Mouse (Mus musculus) spleen, adult 2 months (tissue): ENCODE results near the gene Gm45808. TPM values are rescaled to one million over a fixed set of nuclear protein-coding genes. Genes with fewer than 3 reads are reported as not detected.

Experiments used
- DNase-seq, 2 experiments: peaks; one replicate each; pipeline versions ENCODE4 v3.0.0 to v3.0.0-alpha.2; 2012 to 2021; ENCODE audit warnings: low spot score in 2 of 2, low read depth in 1 of 2
- H3K27ac ChIP-seq: fragments of 200-500 bp; 2 replicates; pipeline ENCODE4 v1.5.1; 2012; ENCODE audit warnings: low read length, inconsistent platforms; ENCODE audit not compliant: insufficient read depth
- H3K27me3 ChIP-seq: fragments of 200-500 bp; 2 replicates; pipeline ENCODE4 v1.6.1; 2012; ENCODE audit warnings: mild to moderate bottlenecking, moderate library complexity, low read length, inconsistent platforms; ENCODE audit not compliant: control insufficient read depth, insufficient read depth
- H3K36me3 ChIP-seq: fragments of 200-500 bp; 2 replicates; pipeline ENCODE4 v1.6.1; 2012; ENCODE audit warnings: mild to moderate bottlenecking, low read length, inconsistent platforms; ENCODE audit not compliant: control insufficient read depth, insufficient read depth
- H3K4me1 ChIP-seq: fragments of 200-500 bp; 2 replicates; pipeline ENCODE4 v1.6.1; 2011; ENCODE audit warnings: inconsistent platforms; ENCODE audit not compliant: control insufficient read depth, insufficient read depth, insufficient read length
- H3K4me3 ChIP-seq: fragments of 200-500 bp; 2 replicates; pipeline ENCODE4 v1.5.1; 2011; ENCODE audit warnings: mild to moderate bottlenecking, inconsistent platforms; ENCODE audit not compliant: insufficient read depth, insufficient read length; ENCODE audit errors: extremely low read depth
- CTCF ChIP-seq: fragments of 200-500 bp; IDR thresholded peaks from 2 replicates; pipeline ENCODE4 v1.5.1; 2011; ENCODE audit warnings: mild to moderate bottlenecking, inconsistent platforms; ENCODE audit not compliant: insufficient read depth, insufficient read length, insufficient replicate concordance; ENCODE audit errors: extremely low read depth
- POLR2A ChIP-seq: fragments of 200-500 bp; IDR thresholded peaks from 2 replicates; pipeline ENCODE4 v1.6.1; 2011; ENCODE audit warnings: low read depth, low read length, inconsistent platforms
- WGBS: fragments of 180-500 bp; shearing (Covaris S2); methylation state at CpG from one replicate; pipeline ENCODE4 v1.1.7; 2018; 5-methylcytosine and 5-hydroxymethylcytosine counted together
- polyA plus RNA-seq: library from polyadenylated mRNA; depleted of rRNA; stranded (reverse); fragments of >200 nt; gene quantifications from 2 replicates; pipeline ENCODE4 v1.2.3, GENCODE M21; 2012

The Gm45808 gene
- polyA plus RNA-seq, 1 experiment: 0.13 TPM

DNA sequence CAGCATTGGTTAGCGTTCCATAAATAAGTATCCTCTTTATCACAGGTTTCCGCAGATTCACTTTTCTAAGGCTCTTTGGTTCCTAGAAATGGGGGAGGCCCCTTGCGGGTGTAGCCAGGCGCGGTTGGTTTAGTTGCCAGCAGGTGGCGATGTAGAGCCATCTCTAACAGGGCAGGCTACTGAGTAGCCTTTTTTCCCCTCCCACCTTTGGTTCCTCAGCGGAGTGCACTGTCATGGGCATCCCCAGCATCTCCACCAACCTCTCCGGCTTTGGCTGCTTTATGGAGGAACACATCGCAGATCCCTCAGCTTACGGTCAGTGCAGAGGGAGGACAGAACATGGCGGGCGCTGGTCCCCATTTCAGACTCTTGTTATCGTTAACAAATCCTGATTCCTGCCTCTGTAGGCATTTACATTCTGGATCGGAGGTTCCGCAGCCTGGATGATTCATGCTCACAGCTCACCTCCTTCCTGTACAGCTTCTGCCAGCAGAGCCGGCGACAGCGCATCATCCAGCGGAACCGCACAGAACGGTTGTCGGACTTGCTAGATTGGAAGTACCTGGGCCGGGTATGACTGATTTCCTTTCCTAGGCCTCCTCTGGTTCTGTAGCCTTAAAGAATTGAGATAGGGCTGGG is 35.1 kb downstream of the Gm45808 start:
- DNase-seq: peak; percentile 72 to 82
- Histone ChIP-seq H3K27ac (no peak overlapping the region), H3K36me3 (no peaks in the 10 kb centered on the region), H3K4me3 (no peak overlapping the region), H3K4me1 (no peaks in the 10 kb centered on the region), H3K27me3 (no peaks in the 10 kb centered on the region)
- WGBS: 61% methylated on average over 23 of the region's 23 CpGs
- TF ChIP-seq POLR2A (no peak), CTCF (peak; percentile 87; the same call in 1 of the 2 replicates)

DNA sequence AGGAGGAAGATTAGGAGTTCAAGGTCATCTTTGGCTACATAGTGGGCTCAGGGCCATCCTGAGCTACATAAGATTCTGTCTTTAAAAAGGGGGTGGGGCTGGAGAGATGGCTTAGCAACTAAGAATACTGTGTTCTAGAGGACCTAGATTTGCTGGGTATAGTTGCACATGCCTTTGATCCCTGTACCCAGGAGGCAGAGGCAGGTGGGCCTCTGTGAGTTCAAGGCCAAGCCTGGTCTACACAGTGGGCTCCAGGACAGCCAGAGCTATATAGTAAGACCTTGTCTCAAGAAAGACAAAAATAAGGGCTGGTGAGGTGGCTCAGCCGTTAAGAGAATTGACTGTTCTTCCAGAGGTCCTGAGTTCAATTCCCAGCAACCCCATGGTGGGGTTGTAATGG is 36.6 kb downstream of the Gm45808 start:
- TF ChIP-seq CTCF (no peak), POLR2A (no peak)
- no peak overlapping the region for H3K4me3 ChIP-seq
- 89% methylated on average over 1 of the region's 1 CpGs for WGBS

DNA sequence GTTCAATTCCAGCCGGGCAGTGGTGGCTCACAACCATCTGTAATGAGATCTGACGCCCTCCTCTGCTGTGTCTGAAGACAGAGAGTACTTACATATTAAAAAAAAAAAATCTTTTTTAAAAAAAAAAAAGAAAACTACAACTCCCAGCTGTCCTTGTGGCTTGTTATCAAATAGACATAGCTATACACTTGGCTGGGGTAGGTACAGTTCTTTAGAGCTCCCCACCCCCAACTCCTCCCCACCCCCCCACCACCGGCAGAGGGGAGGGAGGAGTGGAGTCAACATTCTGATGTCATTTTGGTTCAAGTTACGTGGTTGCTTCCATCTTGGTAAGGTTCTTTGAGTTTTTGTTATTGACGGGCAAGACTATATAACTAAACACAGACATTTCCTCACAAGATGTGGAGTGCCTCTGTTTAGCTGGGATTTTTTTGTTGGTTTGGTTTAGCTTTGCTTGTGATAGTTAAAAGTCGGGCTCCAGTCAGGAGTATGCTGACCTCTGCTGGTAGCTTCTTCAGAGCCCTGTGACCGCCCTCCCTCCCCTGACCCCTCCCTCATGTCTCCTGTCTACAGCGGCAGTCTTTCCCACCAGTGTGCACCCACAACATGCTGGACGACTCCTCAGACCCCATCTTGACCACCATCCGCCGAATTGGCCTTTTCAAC is 39.2 kb downstream of the Gm45808 start:
- Histone ChIP-seq H3K27me3 (no peaks in the 10 kb centered on the region), H3K4me1 (no peaks in the 10 kb centered on the region), H3K27ac (no peak overlapping the region), H3K36me3 (0 out of 2 replicates have a peak, but pooled peaks cover 1% of the 10 kb centered on the region), H3K4me3 (no peak overlapping the region)
- DNase-seq: no peak
- TF ChIP-seq CTCF: peak; percentile 24; the same call in 1 of the 2 replicates
- TF ChIP-seq POLR2A: no peak
- 52% methylated on average over 11 of the region's 11 CpGs for WGBS

More for the DNA sequence above, 36.6 kb downstream of the Gm45808 start:
- H3K4me1 ChIP-seq: no peaks in the 10 kb centered on the region
- no peaks in the 10 kb centered on the region for H3K27me3 ChIP-seq
- no peak overlapping the region for H3K27ac ChIP-seq
- H3K36me3 ChIP-seq: no peaks in the 10 kb centered on the region
- no peak for DNase-seq

DNA sequence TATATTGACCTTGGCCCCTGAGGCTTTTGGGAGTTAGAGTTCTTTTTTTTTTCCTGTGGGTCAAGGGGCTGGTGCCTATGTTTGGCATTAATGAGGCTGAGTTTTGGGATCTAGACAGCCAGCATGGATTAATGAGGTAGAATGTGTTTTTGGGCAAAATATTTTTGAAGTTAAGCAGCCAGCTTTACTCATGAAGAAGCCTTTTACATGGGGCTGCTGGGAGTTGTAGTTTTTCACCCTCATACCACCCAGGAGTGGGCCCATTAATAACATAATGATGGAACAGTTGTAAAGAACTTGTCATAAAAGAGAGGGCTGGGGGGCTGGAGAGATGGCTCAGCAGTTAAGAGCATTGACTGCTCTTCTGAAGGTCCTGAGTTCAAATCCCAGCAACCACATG is 40.0 kb downstream of the Gm45808 start:
- Histone ChIP-seq H3K36me3 (0 out of 2 replicates have a peak, but pooled peaks cover 1% of the 10 kb centered on the region), H3K4me1 (no peaks in the 10 kb centered on the region), H3K27me3 (no peaks in the 10 kb centered on the region), H3K4me3 (no peak overlapping the region), H3K27ac (no peak overlapping the region)
- DNase-seq: no peak
- TF ChIP-seq CTCF (no peak), POLR2A (no peak)

DNA sequence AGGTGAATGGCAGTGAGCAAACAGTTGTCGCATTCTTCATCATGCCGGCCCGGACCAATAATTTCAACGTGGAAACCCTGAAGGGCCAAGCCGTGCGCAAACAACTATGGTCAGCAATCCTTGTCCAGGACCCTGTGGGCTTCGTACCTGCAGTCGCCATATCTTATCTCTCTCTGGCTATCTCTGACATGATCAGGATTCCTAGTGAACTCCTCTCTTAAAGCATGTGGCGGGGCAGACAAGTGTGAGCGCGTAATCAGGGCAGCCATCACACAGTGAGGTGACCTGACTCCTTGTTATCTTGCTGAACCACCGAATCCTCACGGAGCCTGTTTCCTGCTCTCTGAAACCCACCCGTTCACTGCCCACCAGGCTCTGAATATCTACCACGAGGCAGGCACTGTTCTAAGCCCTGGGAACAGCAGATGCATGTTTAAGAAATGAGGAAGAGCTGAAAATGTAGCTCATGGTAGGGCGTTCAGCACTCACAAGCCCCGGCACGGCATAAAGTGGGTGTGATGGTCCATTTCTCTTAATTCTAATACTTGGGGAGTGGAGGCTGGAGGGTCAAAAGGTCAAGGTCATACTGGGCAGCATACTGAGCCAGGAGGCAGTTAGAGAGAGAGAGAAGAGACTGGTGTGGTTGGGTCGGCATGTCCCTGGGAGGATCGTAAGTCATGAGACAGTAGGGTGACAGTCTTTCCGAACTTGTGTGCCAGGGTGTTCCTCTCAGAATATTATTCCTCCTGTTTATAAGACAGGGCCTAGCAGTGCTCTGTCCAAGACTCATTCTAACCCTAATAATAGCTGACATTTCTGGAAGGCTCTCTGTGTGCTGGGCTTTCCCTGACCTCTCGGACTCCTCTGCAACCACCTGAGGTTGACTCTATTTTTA is 42.8 kb downstream of the Gm45808 start:
- no peaks in the 10 kb centered on the region for H3K4me1 ChIP-seq
- DNase-seq: no peak
- no peak overlapping the region for H3K27ac ChIP-seq
- 0 out of 2 replicates have a peak, but pooled peaks cover 3% of the 10 kb centered on the region for H3K36me3 ChIP-seq
- 86% methylated on average over 22 of the region's 22 CpGs for WGBS
- no peak for TF ChIP-seq POLR2A
- no peak for TF ChIP-seq CTCF
- H3K27me3 ChIP-seq: no peaks in the 10 kb centered on the region
- no peak overlapping the region for H3K4me3 ChIP-seq

DNA sequence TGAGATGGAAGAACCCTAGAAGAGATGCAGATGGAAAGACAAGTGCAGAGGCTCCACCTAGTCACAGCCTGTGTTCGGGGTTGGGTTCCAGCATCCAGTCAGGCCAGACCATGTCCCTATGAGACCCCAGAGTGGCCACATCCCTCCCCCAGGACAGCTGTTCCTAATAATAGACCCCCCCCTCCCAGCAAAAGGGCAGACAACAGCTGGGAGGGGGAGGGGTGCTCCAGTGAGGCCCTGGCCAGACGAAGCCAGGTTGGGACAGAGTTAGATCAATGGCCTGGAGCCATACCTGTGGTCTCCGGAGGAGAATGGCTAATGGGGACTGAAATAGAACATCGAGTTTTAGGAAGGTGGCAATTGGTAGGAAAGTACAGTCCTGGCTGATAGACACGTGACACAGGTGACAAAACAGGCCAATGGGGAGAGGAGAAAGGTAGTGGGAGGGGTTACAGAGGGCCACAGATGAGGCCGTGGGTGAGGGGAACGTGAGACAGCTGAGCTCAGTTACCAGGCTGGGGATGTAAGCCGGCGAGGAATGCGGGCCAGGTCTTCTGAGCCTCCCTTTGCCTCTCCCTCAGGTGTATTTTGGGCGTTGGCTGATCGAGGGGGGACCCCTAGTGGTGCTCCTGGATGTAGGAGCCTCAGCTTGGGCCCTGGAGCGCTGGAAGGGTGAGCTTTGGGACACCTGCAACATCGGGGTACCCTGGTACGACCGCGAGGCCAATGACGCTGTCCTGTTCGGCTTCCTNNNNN is 48.9 kb downstream of the Gm45808 start, which contains the start of gene Ruvbl2:
Ruvbl2 (minus strand) TSS at position 576 of the 756 bp plus-strand sequence.
- TF ChIP-seq POLR2A: no peak
- TF ChIP-seq CTCF: no peak
- H3K27me3 ChIP-seq: no peaks in the 10 kb centered on the region
- no peak for DNase-seq
- H3K4me3 ChIP-seq: no peak within 1 kb of the TSS
- H3K27ac ChIP-seq: no peak within 1 kb of the TSS
- 74% methylated on average over 19 of the region's 19 CpGs for WGBS
- H3K4me1 ChIP-seq: peaks cover 10% of the 10 kb centered on the region; the same call in 1 of the 2 replicates
- 0 out of 2 replicates have a peak, but pooled peaks cover 2% of the 10 kb centered on the region for H3K36me3 ChIP-seq
